Mouse (Mus musculus) cerebellum, adult 18-20 months (tissue): ENCODE data around the gene Ddx51.
A peak's percentile ranks its signal among the peaks of the same experiment; 100 is the strongest.

Source experiments
- DNase-seq, 2 experiments: peaks; one replicate each; pipeline ENCODE4 v3.0.0; 2021

The Ddx51 gene

GRCm38 (mm10) chr5:110652719-110653648, at the start of gene Ddx51, which contains the start of gene Noc4l:
Gene Ddx51, plus strand, starts transcription at chr5:110653451.
Gene Noc4l, minus strand, starts transcription at chr5:110653417.
- DNase-seq, result peak; percentile 91 to 98

GRCm38 (mm10) chr5:110604311-110604710, 48.9 kb upstream of the Ddx51 start:
- no peak for DNase-seq

- no peak for DNase-seq
These were observed 47.6 kb upstream of the Ddx51 start for GRCm38 (mm10) chr5:110605531-110606221.

- DNase-seq, result no peak
These were observed 45.5 kb upstream of the Ddx51 start for GRCm38 (mm10) chr5:110607767-110608166.

- DNase-seq, result no peak
These were observed 44.9 kb upstream of the Ddx51 start for GRCm38 (mm10) chr5:110608336-110608735.

- DNase-seq, result no peak
These were observed 44.3 kb upstream of the Ddx51 start for GRCm38 (mm10) chr5:110608941-110609340.

- no peak for DNase-seq
These were observed 43.8 kb upstream of the Ddx51 start for GRCm38 (mm10) chr5:110609425-110609824.

GRCm38 (mm10) chr5:110609868-110610267, 43.4 kb upstream of the Ddx51 start:
- DNase-seq, result peak; percentile 43 to 44

- DNase-seq, result no peak
These were observed 42.8 kb upstream of the Ddx51 start for GRCm38 (mm10) chr5:110610484-110610883.

- peak; percentile 43 to 53 for DNase-seq
These were observed 41.7 kb upstream of the Ddx51 start for GRCm38 (mm10) chr5:110611435-110612158.

GRCm38 (mm10) chr5:110619226-110619625, 34.0 kb upstream of the Ddx51 start:
- DNase-seq, result no peak

GRCm38 (mm10) chr5:110624319-110624718, 28.9 kb upstream of the Ddx51 start:
- DNase-seq, result no peak

- no peak for DNase-seq
These were observed 25.9 kb upstream of the Ddx51 start for GRCm38 (mm10) chr5:110627351-110627750.

GRCm38 (mm10) chr5:110628156-110628555, 25.1 kb upstream of the Ddx51 start:
- peak; percentile 33 to 53 for DNase-seq

- peak; percentile 44 to 53 for DNase-seq
These were observed 23.6 kb upstream of the Ddx51 start for GRCm38 (mm10) chr5:110629525-110630120.

- DNase-seq, result peak in 1 of 2 experiments; percentile 33
These were observed 17.1 kb upstream of the Ddx51 start for GRCm38 (mm10) chr5:110635951-110636707.

- no peak for DNase-seq
These were observed 14.8 kb upstream of the Ddx51 start for GRCm38 (mm10) chr5:110638306-110639074.

GRCm38 (mm10) chr5:110639459-110639858, 13.8 kb upstream of the Ddx51 start:
- peak; percentile 74 to 75 for DNase-seq

- DNase-seq, result no peak
These were observed 6.9 kb upstream of the Ddx51 start for GRCm38 (mm10) chr5:110646377-110646776.

- DNase-seq, result no peak
These were observed 435 bp downstream of the Ddx51 start for GRCm38 (mm10) chr5:110653686-110654085.

GRCm38 (mm10) chr5:110659682-110660081, 6.4 kb downstream of the Ddx51 start:
- no peak for DNase-seq
